Mouse (Mus musculus): ENCODE data around the gene Magea3. TPM values are rescaled to one million over a fixed set of nuclear protein-coding genes. Genes with fewer than 3 reads are reported as not detected.
"Not testable (repeated sequence)": the region's sequence is repeated elsewhere in the genome, so short reads cannot be mapped to it uniquely, and the experiment has no call there.

The Magea3 gene
- polyA plus RNA-seq (2012; ENCODE audit: insufficient read depth, low replicate concordance), result not detected in 2 replicates

DNA sequence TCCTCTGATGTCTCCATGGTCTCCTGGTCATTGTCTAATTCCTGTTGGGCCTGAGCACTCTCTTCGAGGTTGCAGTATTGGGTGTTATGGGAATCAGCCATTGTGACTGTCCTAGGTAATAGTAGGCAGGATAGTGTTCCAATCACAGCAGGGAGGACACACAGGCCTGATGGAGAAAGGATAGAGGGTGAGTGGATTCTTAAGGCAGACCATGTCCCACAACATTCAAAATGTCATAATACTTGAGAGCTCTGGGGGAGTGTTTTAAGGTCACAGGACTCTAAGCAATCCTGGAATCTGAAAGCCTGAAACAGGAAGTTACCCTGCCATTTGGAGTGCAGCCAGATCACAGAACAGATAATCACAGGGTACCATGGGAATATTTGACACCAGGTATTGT is at the start of gene Magea3:
Magea3 (minus strand) TSS at position 101 of the 400 bp plus-strand sequence.
- H3K36me3 ChIP-seq (replicated peaks; ENCODE audit: low read length); H3K27me3 ChIP-seq (replicated peaks); H3K4me1 ChIP-seq; H3K9me3 ChIP-seq; H3K4me3 ChIP-seq (replicated peaks): not testable (repeated sequence)

DNA sequence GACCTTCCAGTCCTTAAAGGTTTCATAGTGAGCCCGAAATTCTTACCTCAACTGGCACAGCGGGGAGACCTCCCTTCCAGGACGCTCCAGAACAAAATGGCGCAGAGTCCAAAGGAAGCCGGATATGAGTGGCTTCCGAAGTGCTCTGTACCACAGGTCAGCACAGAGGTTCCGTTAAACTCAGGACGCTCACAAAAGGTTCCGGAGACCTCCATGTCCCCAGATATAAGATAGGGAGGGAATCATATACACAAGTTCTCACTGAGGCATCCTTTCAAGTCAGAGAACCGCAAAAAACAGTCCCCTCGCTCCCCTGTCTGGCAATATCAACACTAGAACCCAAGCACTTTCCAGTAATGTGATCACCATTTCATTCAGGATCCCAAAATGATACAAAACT is 46.4 kb upstream of the Magea3 start, which contains the start of gene Magea8:
Magea8 (minus strand) TSS at position 101 of the 400 bp plus-strand sequence.
- not testable (repeated sequence) for H3K36me3 ChIP-seq (replicated peaks; ENCODE audit: low read length); H3K4me1 ChIP-seq; H3K9me3 ChIP-seq; H3K27me3 ChIP-seq (replicated peaks); H3K4me3 ChIP-seq (replicated peaks)

DNA sequence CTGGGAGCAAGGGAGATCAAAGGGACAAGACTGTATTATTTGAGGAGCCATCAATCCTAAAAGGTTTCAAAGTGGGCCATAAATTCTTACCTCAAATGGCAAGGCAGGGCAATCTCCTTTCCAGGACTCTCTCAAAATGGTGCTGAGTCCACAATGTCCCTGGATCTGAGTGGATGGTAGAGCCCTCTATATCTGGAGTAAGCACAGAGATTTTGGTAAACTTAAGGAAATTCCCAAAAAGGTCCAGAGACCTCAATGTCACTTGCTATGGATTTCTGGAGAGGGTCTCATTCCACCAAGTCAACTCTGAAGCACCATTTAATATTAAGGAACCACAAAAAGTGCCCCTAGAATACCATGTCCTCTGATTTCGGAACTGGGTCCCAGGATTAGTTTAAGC is 13.4 kb downstream of the Magea3 start, which contains the start of gene Magea6:
Magea6 (minus strand) TSS at position 101 of the 400 bp plus-strand sequence.
- H3K4me1 ChIP-seq; H3K9me3 ChIP-seq; H3K27me3 ChIP-seq (replicated peaks); H3K4me3 ChIP-seq (replicated peaks); H3K36me3 ChIP-seq (replicated peaks; ENCODE audit: low read length): not testable (repeated sequence)

Other genes with a start within 250 kb of the Magea3 start
- not detected in 2 replicates for gene Cldn34b1, start 59.2 kb downstream of the Magea3 start, polyA plus RNA-seq (2012; ENCODE audit: insufficient read depth, low replicate concordance)
- gene Magea6, start 13.5 kb downstream of the Magea3 start, polyA plus RNA-seq (2012; ENCODE audit: insufficient read depth, low replicate concordance), result not detected in 2 replicates
- not detected in 2 replicates for gene Magea8, start 46.3 kb upstream of the Magea3 start, polyA plus RNA-seq (2012; ENCODE audit: insufficient read depth, low replicate concordance)
- gene Magea5, start 113.6 kb upstream of the Magea3 start, polyA plus RNA-seq (2012; ENCODE audit: insufficient read depth, low replicate concordance), result not detected in 2 replicates
- not detected in 2 replicates for gene Magea1, start 140.3 kb upstream of the Magea3 start, polyA plus RNA-seq (2012; ENCODE audit: insufficient read depth, low replicate concordance)
- not detected in 2 replicates for gene Magea2, start 144.2 kb upstream of the Magea3 start, polyA plus RNA-seq (2012; ENCODE audit: insufficient read depth, low replicate concordance)
- not detected in 2 replicates for gene Cldn34b2, start 178.9 kb upstream of the Magea3 start, polyA plus RNA-seq (2012; ENCODE audit: insufficient read depth, low replicate concordance)